Mouse (Mus musculus) erythroblast, embryonic 14.5 days (primary cell): ENCODE results near the gene Tcf20. TPM values are rescaled to one million over a fixed set of nuclear protein-coding genes. Genes with fewer than 3 reads are reported as not detected.

Experiments used
- H3K27me3 ChIP-seq: 2 replicates; pipeline ENCODE4 v1.6.1; 2012; ENCODE audit warnings: inconsistent platforms; ENCODE audit not compliant: control insufficient read depth
- H3K36me3 ChIP-seq: 2 replicates; pipeline ENCODE4 v1.6.1; 2012; ENCODE audit warnings: mild to moderate bottlenecking, inconsistent platforms; ENCODE audit not compliant: control insufficient read depth
- H3K4me1 ChIP-seq: 2 replicates; pipeline ENCODE4 v1.6.1; 2012; ENCODE audit warnings: inconsistent platforms; ENCODE audit not compliant: control insufficient read depth
- H3K4me3 ChIP-seq: replicated peaks from 2 replicates; pipeline ENCODE3; 2012; ENCODE audit warnings: moderate library complexity, mild to moderate bottlenecking, inconsistent platforms
- H3K9me3 ChIP-seq: 2 replicates; pipeline ENCODE4 v1.6.1; 2012; ENCODE audit warnings: low read length, inconsistent platforms, mixed read lengths; ENCODE audit not compliant: control insufficient read depth
- GATA1 ChIP-seq: IDR thresholded peaks from 2 replicates; pipeline ENCODE4 v1.6.1; 2012; ENCODE audit warnings: low read length, inconsistent platforms, mixed read lengths
- TAL1 ChIP-seq: IDR thresholded peaks from 3 replicates; pipeline ENCODE4 v1.6.1; 2012; ENCODE audit warnings: low read length, inconsistent platforms, mixed read lengths
- polyA plus RNA-seq: library from polyadenylated mRNA; stranded (reverse); fragments of >175 nt; gene quantifications from 2 replicates; pipeline ENCODE4 v1.2.3, GENCODE M21; 2012

Tcf20 gene
- polyA plus RNA-seq, 1 experiment: 0.95 TPM

- no peak overlapping the region for H3K4me3 ChIP-seq
- no peak for TF ChIP-seq TAL1
- no peak for TF ChIP-seq GATA1
- H3K36me3 ChIP-seq: no peaks in the 10 kb centered on the region
- peaks cover 50% of the 10 kb centered on the region for H3K27me3 ChIP-seq
- H3K9me3 ChIP-seq: no peaks in the 10 kb centered on the region
- 0 out of 2 replicates have a peak, but pooled peaks cover 3% of the 10 kb centered on the region for H3K4me1 ChIP-seq
These were observed 76.4 kb downstream of the Tcf20 start for GRCm38 (mm10) chr15:82911001-82911964.

- Histone ChIP-seq H3K36me3 (no peaks in the 10 kb centered on the region), H3K4me1 (0 out of 2 replicates have a peak, but pooled peaks cover 3% of the 10 kb centered on the region), H3K27me3 (peaks cover 47% of the 10 kb centered on the region), H3K4me3 (no peak overlapping the region), H3K9me3 (no peaks in the 10 kb centered on the region)
- TF ChIP-seq GATA1 (no peak), TAL1 (no peak)
These were observed 77.1 kb downstream of the Tcf20 start for GRCm38 (mm10) chr15:82910596-82910995.

- TF ChIP-seq GATA1 (no peak), TAL1 (no peak)
- H3K36me3 ChIP-seq: no peaks in the 10 kb centered on the region
- 0 out of 2 replicates have a peak, but pooled peaks cover 3% of the 10 kb centered on the region for H3K4me1 ChIP-seq
- no peaks in the 10 kb centered on the region for H3K9me3 ChIP-seq
- H3K27me3 ChIP-seq: peaks cover 47% of the 10 kb centered on the region
- H3K4me3 ChIP-seq: no peak overlapping the region
These were observed 77.9 kb downstream of the Tcf20 start for GRCm38 (mm10) chr15:82909791-82910190.

GRCm38 (mm10) chr15:82908521-82908920 lies 79.2 kb downstream of the Tcf20 start:
- Histone ChIP-seq H3K36me3 (no peaks in the 10 kb centered on the region), H3K27me3 (peaks cover 44% of the 10 kb centered on the region), H3K4me1 (no peaks in the 10 kb centered on the region), H3K9me3 (no peaks in the 10 kb centered on the region), H3K4me3 (no peak overlapping the region)
- TF ChIP-seq TAL1: no peak
- no peak for TF ChIP-seq GATA1

GRCm38 (mm10) chr15:82907306-82907705 lies 80.4 kb downstream of the Tcf20 start:
- Histone ChIP-seq H3K27me3 (peaks cover 32% of the 10 kb centered on the region), H3K36me3 (no peaks in the 10 kb centered on the region), H3K4me1 (no peaks in the 10 kb centered on the region), H3K4me3 (no peak overlapping the region), H3K9me3 (no peaks in the 10 kb centered on the region)
- TF ChIP-seq TAL1 (no peak), GATA1 (no peak)

- no peaks in the 10 kb centered on the region for H3K36me3 ChIP-seq
- no peaks in the 10 kb centered on the region for H3K4me1 ChIP-seq
- no peak overlapping the region for H3K4me3 ChIP-seq
- H3K27me3 ChIP-seq: peaks cover 25% of the 10 kb centered on the region
- TF ChIP-seq GATA1 (no peak), TAL1 (no peak)
- H3K9me3 ChIP-seq: no peaks in the 10 kb centered on the region
These were observed 81.1 kb downstream of the Tcf20 start for GRCm38 (mm10) chr15:82906574-82907061.

GRCm38 (mm10) chr15:82905431-82906395 lies 82.0 kb downstream of the Tcf20 start:
- no peak overlapping the region for H3K4me3 ChIP-seq
- TF ChIP-seq GATA1 (no peak), TAL1 (no peak)

GRCm38 (mm10) chr15:82904526-82904925 lies 83.1 kb downstream of the Tcf20 start:
- Histone ChIP-seq H3K4me1 (peaks cover 10% of the 10 kb centered on the region), H3K4me3 (no peak overlapping the region), H3K27me3 (peaks cover 4% of the 10 kb centered on the region), H3K36me3 (no peaks in the 10 kb centered on the region), H3K9me3 (no peaks in the 10 kb centered on the region)
- TF ChIP-seq TAL1 (no peak), GATA1 (no peak)

More at GRCm38 (mm10) chr15:82905431-82906395, 82.0 kb downstream of the Tcf20 start:
- H3K9me3 ChIP-seq: no peaks in the 10 kb centered on the region
- peaks cover under 1% of the 10 kb centered on the region for H3K4me1 ChIP-seq
- peaks cover 16% of the 10 kb centered on the region for H3K27me3 ChIP-seq
- no peaks in the 10 kb centered on the region for H3K36me3 ChIP-seq
